ENCODE assay signal across 11 mouse cellular contexts in the genomic region with DNA sequence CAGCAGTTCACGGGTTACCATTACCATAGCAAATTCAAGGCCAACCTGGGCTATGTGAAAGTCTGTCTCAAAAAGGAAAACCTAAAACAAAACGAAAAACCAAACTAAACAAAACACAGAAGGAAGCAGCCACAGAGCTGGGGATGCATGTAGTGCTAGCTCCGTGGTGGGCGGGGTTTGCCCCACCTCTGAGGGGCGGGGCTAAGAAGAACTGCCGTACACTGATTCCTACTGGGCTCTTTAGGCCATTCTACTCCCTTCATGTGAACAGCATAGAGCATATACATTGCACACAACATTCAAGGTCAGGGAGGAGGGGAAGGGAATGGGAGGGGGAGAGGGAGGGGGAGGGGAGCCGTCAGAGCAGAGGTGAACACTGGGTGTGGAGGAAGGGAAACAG. TPM values are rescaled to one million over a fixed set of nuclear protein-coding genes. Genes with fewer than 3 reads are reported as not detected.
DNase-seq lines count a peak whose midpoint lies in the region; ATAC-seq and TF ChIP-seq lines count a peak whose summit lies in the region.
"Had no signal": no experiment of that assay in that cellular context is flagged by ENCODE, and none has a peak within 500 bp of the region (broad histone marks: within the 10 kb centered on the region; RNA-seq: fewer than 3 reads in every experiment).

No protein-coding gene starts in this region.

- no peak overlapping the region for H3K4me3 ChIP-seq in kidney, postnatal 0 days (replicated peaks; ENCODE audit: low read depth, low read length)
- no peak overlapping the region for H3K4me3 ChIP-seq in kidney, embryonic 16.5 days (ENCODE audit: low read length)
- no peak overlapping the region for H3K4me3 ChIP-seq in MEL (ENCODE audit: control insufficient read depth in 1 of 2, insufficient read depth in 1 of 2, low read depth in 2 of 2, low read length in 2 of 2)
- no peak overlapping the region for H3K4me3 ChIP-seq in embryonic facial prominence, embryonic 12.5 days
- H3K4me3 ChIP-seq in stomach, embryonic 15.5 days (replicated peaks): no peak overlapping the region
- H3K4me3 ChIP-seq in cerebellum, adult 2 months (replicated peaks; ENCODE audit: insufficient read depth, low read depth, low read length): no peak overlapping the region
- H3K4me3 ChIP-seq: erythroblast, embryonic 14.5 days had no signal

- no peak overlapping the region for H3K4me2 ChIP-seq in kidney, postnatal 0 days (ENCODE audit: low read length)
- H3K4me2 ChIP-seq in kidney, embryonic 16.5 days (replicated peaks; ENCODE audit: low read depth, low read length): no peak overlapping the region
- H3K4me2 ChIP-seq in embryonic facial prominence, embryonic 12.5 days (replicated peaks): no peak overlapping the region
- no peak overlapping the region for H3K4me2 ChIP-seq in stomach, embryonic 15.5 days

- H3K27me3 ChIP-seq in kidney, postnatal 0 days (ENCODE audit: insufficient read depth, low read length): no peaks in the 10 kb centered on the region
- H3K27me3 ChIP-seq in kidney, embryonic 16.5 days (ENCODE audit: insufficient read depth, low read length): no peaks in the 10 kb centered on the region
- no peaks in the 10 kb centered on the region for H3K27me3 ChIP-seq in MEL (ENCODE audit: control insufficient read depth in 1 of 2, insufficient read depth in 2 of 2, low read length in 2 of 2)
- no peaks in the 10 kb centered on the region for H3K27me3 ChIP-seq in embryonic facial prominence, embryonic 12.5 days
- H3K27me3 ChIP-seq in stomach, embryonic 15.5 days (replicated peaks): no peaks in the 10 kb centered on the region
- H3K27me3 ChIP-seq in cerebellum, adult 2 months (ENCODE audit: control insufficient read depth, insufficient read depth, low read length): no peaks in the 10 kb centered on the region

- H3K9ac ChIP-seq in kidney, postnatal 0 days (ENCODE audit: low read depth, low read length): no peak overlapping the region
- no peak overlapping the region for H3K9ac ChIP-seq in kidney, embryonic 16.5 days (replicated peaks; ENCODE audit: low read length)
- no peak overlapping the region for H3K9ac ChIP-seq in MEL (ENCODE audit: control insufficient read depth, low read depth, low read length, poor library complexity, severe bottlenecking)
- no peak overlapping the region for H3K9ac ChIP-seq in embryonic facial prominence, embryonic 12.5 days
- no peak overlapping the region for H3K9ac ChIP-seq in stomach, embryonic 15.5 days

- H3K9me3 ChIP-seq in kidney, postnatal 0 days (replicated peaks; ENCODE audit: low read length): no peaks in the 10 kb centered on the region
- H3K9me3 ChIP-seq in kidney, embryonic 16.5 days (ENCODE audit: low read length): no peaks in the 10 kb centered on the region
- no peaks in the 10 kb centered on the region for H3K9me3 ChIP-seq in MEL (replicated peaks; ENCODE audit: insufficient read depth, low read length)
- no peaks in the 10 kb centered on the region for H3K9me3 ChIP-seq in embryonic facial prominence, embryonic 12.5 days
- H3K9me3 ChIP-seq in stomach, embryonic 15.5 days: no peaks in the 10 kb centered on the region

- TF ChIP-seq CTCF in kidney, postnatal 0 days (IDR thresholded peaks at IDR 0.05; ENCODE audit: low read depth): no peak
- no peak for TF ChIP-seq CTCF in MEL (IDR thresholded peaks at IDR 0.05 in 2 of 3, conservative IDR thresholded peaks at IDR 0.05 in 1 of 3; ENCODE audit: control insufficient read depth in 1 of 3, insufficient read depth in 1 of 3, low read depth in 2 of 3, low read length in 3 of 3, poor library complexity in 1 of 3, severe bottlenecking in 1 of 3)
- TF ChIP-seq CTCF in cerebellum, adult 2 months (IDR thresholded peaks at IDR 0.05; ENCODE audit: borderline replicate concordance, insufficient read depth, low read depth, low read length): no peak

- 32% methylated on average over 7 of the region's 7 CpGs for WGBS in kidney, postnatal 0 days
- WGBS in kidney, embryonic 16.5 days: 32% methylated on average over 7 of the region's 7 CpGs
- 56% methylated on average over 7 of the region's 7 CpGs for whole genome bisulfite sequencing in embryonic facial prominence, embryonic 12.5 days
- WGBS in stomach, embryonic 15.5 days: 36% methylated on average over 7 of the region's 7 CpGs
- 60% methylated on average over 7 of the region's 7 CpGs for WGBS in cerebellum, adult 2 months

- ATAC-seq in kidney, postnatal 0 days (replicated peaks; ENCODE audit: low FRiP score, low read depth): no peak
- ATAC-seq in kidney, embryonic 16.5 days (ENCODE audit: low FRiP score, low TSS enrichment): no peak
- 0 out of 2 replicates have a peak, but pooled peaks have one; percentile 45 for ATAC-seq in embryonic facial prominence, embryonic 12.5 days (ENCODE audit: insufficient number of reproducible peaks, insufficient read depth, low FRiP score, low TSS enrichment)
- peak; percentile 56; the same call in 1 of the 2 replicates for ATAC-seq in stomach, embryonic 15.5 days (ENCODE audit: insufficient read depth, low FRiP score, low read depth)

- no peak for TF ChIP-seq POLR2A in MEL (IDR thresholded peaks at IDR 0.05; ENCODE audit: control insufficient read depth in 1 of 2, insufficient read depth in 1 of 2, low read depth in 1 of 2, low read length in 2 of 2, poor library complexity in 1 of 2)
- no peak for TF ChIP-seq POLR2A in cerebellum, adult 2 months (IDR thresholded peaks at IDR 0.05; ENCODE audit: borderline replicate concordance, insufficient read depth, low read length)

- peak; percentile 32 for DNase-seq in kidney, postnatal 0 days (ENCODE audit: low spot score)
- peak; percentile 50 for DNase-seq in MEL (ENCODE audit: low read depth, low spot score)
- DNase-seq in frontal cortex, postnatal 10 days (ENCODE audit: low spot score in 2 of 2): no peak
- no peak for DNase-seq in cerebellum, adult 2 months
- DNase-seq: adrenal gland, postnatal 25 days; kidney, adult 9 months had no signal

- H3K36me3 ChIP-seq in kidney, postnatal 0 days (ENCODE audit: insufficient read depth, low read length): peaks cover 45% of the 10 kb centered on the region
- H3K36me3 ChIP-seq in kidney, embryonic 16.5 days (ENCODE audit: insufficient read depth, low read length): peaks cover 60% of the 10 kb centered on the region
- H3K36me3 ChIP-seq in MEL (ENCODE audit: control insufficient read depth in 1 of 2, insufficient read depth in 2 of 2, low read length in 2 of 2): no peaks in the 10 kb centered on the region
- H3K36me3 ChIP-seq in embryonic facial prominence, embryonic 12.5 days: peaks cover 74% of the 10 kb centered on the region
- peaks cover 26% of the 10 kb centered on the region for H3K36me3 ChIP-seq in stomach, embryonic 15.5 days

- no peaks in the 10 kb centered on the region for H3K79me2 ChIP-seq in MEL (ENCODE audit: control insufficient read depth, insufficient read depth, low read length, poor library complexity)

- no peak for TF ChIP-seq EP300 in MEL (IDR thresholded peaks at IDR 0.05; ENCODE audit: low read depth in 1 of 2, low read length in 2 of 2)

- no peak for TF ChIP-seq RAD21 in MEL (IDR thresholded peaks at IDR 0.05; ENCODE audit: low read depth, low read length)

- peaks cover 4% of the 10 kb centered on the region for H3K4me1 ChIP-seq in kidney, postnatal 0 days (replicated peaks; ENCODE audit: insufficient read depth, low read length)
- H3K4me1 ChIP-seq in kidney, embryonic 16.5 days (ENCODE audit: insufficient read depth, low read length): peaks cover 22% of the 10 kb centered on the region
- peaks cover 0 to 3% of the 10 kb centered on the region in 2 experiments; a peak in 1 of 4 replicates for H3K4me1 ChIP-seq in MEL (ENCODE audit: control insufficient read depth in 1 of 2, insufficient read depth in 2 of 2, low read length in 2 of 2)
- peaks cover 9% of the 10 kb centered on the region; the same call in 1 of the 2 replicates for H3K4me1 ChIP-seq in embryonic facial prominence, embryonic 12.5 days
- H3K4me1 ChIP-seq in stomach, embryonic 15.5 days: peaks cover 16% of the 10 kb centered on the region
- peaks cover 35% of the 10 kb centered on the region for H3K4me1 ChIP-seq in cerebellum, adult 2 months (ENCODE audit: control insufficient read depth, insufficient read depth, low read length)

- H3K27ac ChIP-seq in kidney, postnatal 0 days: no peak overlapping the region
- H3K27ac ChIP-seq in kidney, embryonic 16.5 days (ENCODE audit: low read length): no peak overlapping the region
- no peak overlapping the region for H3K27ac ChIP-seq in MEL (ENCODE audit: control insufficient read depth, low read depth, low read length)
- no peak overlapping the region for H3K27ac ChIP-seq in embryonic facial prominence, embryonic 12.5 days
- H3K27ac ChIP-seq in stomach, embryonic 15.5 days: no peak overlapping the region
- no peak overlapping the region for H3K27ac ChIP-seq in cerebellum, adult 2 months (ENCODE audit: insufficient read depth, low read length)
- H3K27ac ChIP-seq: macrophage had no signal

TF ChIP-seq in MEL, 35 proteins besides CTCF, POLR2A, EP300 and RAD21:
- TF ChIP-seq MXI1 (IDR thresholded peaks at IDR 0.05; ENCODE audit: low read depth, low read length) (no peak), ETS1 (IDR thresholded peaks at IDR 0.05; ENCODE audit: low read depth, low read length) (no peak)
TF ChIP-seq in MEL: peak in this region for 0.

RNA-seq across cellular contexts. Expression of a gene that starts 17.6 kb away (rescaled TPM):
- polyA plus RNA-seq in kidney, postnatal 0 days (2015; fragmentation: Nextera tagmentation; extraction: Ambion mirVana): 1.5 and 2.2 TPM in 2 replicates
- polyA plus RNA-seq in kidney, embryonic 16.5 days (2015; fragmentation: Nextera tagmentation; extraction: Ambion mirVana): 0.17 TPM in 1 of 2 replicates, not detected in the other
- not detected in 2 replicates for total RNA-seq in MEL (2012; rRNA removed)
- not detected for polyA plus RNA-seq in MEL (2012; ENCODE audit: insufficient read depth in 1 of 2, insufficient read length in 2 of 2, low read depth in 1 of 2, low replicate concordance in 2 of 2, missing spikeins in 1 of 2)
- not detected in 2 replicates for polyA plus RNA-seq in embryonic facial prominence, embryonic 12.5 days (2016; fragmentation: Nextera tagmentation; extraction: Ambion mirVana)
- polyA plus RNA-seq in stomach, embryonic 15.5 days (2015; fragmentation: Nextera tagmentation; extraction: Ambion mirVana): 0.13 TPM in 1 of 2 replicates, not detected in the other
- polyA plus RNA-seq in cerebellum, adult 2 months (2012; rRNA removed): not detected in 2 replicates
- total RNA-seq: adrenal gland, postnatal 25 days had no signal
- polyA plus RNA-seq: erythroblast, embryonic 14.5 days; macrophage had no signal

RNA-seq across cellular contexts. Expression of a gene that starts 44.4 kb away (rescaled TPM):
- 24.2 and 24.4 TPM in 2 replicates for polyA plus RNA-seq in kidney, postnatal 0 days (2015; fragmentation: Nextera tagmentation; extraction: Ambion mirVana)
- 37.0 and 37.6 TPM in 2 replicates for polyA plus RNA-seq in kidney, embryonic 16.5 days (2015; fragmentation: Nextera tagmentation; extraction: Ambion mirVana)
- total RNA-seq in MEL (2012; rRNA removed): 13.0 and 13.8 TPM in 2 replicates
- polyA plus RNA-seq in MEL (2012; ENCODE audit: insufficient read depth in 1 of 2, insufficient read length in 2 of 2, low read depth in 1 of 2, low replicate concordance in 2 of 2, missing spikeins in 1 of 2): 10 to 100 TPM in 1 of 2 experiments, not detected in 1; 23.0 TPM
- 57.1 and 60.7 TPM in 2 replicates for polyA plus RNA-seq in embryonic facial prominence, embryonic 12.5 days (2016; fragmentation: Nextera tagmentation; extraction: Ambion mirVana)
- 24.0 and 25.4 TPM in 2 replicates for polyA plus RNA-seq in stomach, embryonic 15.5 days (2015; fragmentation: Nextera tagmentation; extraction: Ambion mirVana)
- polyA plus RNA-seq in cerebellum, adult 2 months (2012; rRNA removed): 193 and 194 TPM in 2 replicates

Comparison
In these comparisons a context has a peak if more than half of its experiments do, and no peak if none do; other contexts are left out.
1. ATAC-seq: peak in embryonic facial prominence, embryonic 12.5 days (single experiment) and stomach, embryonic 15.5 days (single experiment); none in kidney, postnatal 0 days (single experiment) and kidney, embryonic 16.5 days (single experiment).
2. DNase-seq: peak in kidney, postnatal 0 days (single experiment) and MEL (single experiment); none in frontal cortex, postnatal 10 days (0 of 2) and cerebellum, adult 2 months (0 of 2).